Mouse (Mus musculus) gastrocnemius, adult 8-10 months (tissue): ENCODE data around the gene Gm10340. TPM values are rescaled to one million over a fixed set of nuclear protein-coding genes. Genes with fewer than 3 reads are reported as not detected.
"Not testable (repeated sequence)": the region's sequence is repeated elsewhere in the genome, so short reads cannot be mapped to it uniquely, and the experiment has no call there.

Source experiments
- DNase-seq, 2 experiments: peaks; one replicate each; pipeline ENCODE4 v3.0.0; 2022; ENCODE audit warnings: low spot score in 2 of 2
- total RNA-seq, 4 experiments: library from RNA; stranded (reverse); gene quantifications; 2 replicates each; pipeline ENCODE4 v1.2.4; 2022

Gene Gm10340
- not detected for total RNA-seq

GRCm38 (mm10) chr14:3133697-3134096 is at the start of gene Gm10340:
Gene Gm10340, plus strand, starts transcription at chr14:3133997.
- DNase-seq, result not testable (repeated sequence)

DNA sequence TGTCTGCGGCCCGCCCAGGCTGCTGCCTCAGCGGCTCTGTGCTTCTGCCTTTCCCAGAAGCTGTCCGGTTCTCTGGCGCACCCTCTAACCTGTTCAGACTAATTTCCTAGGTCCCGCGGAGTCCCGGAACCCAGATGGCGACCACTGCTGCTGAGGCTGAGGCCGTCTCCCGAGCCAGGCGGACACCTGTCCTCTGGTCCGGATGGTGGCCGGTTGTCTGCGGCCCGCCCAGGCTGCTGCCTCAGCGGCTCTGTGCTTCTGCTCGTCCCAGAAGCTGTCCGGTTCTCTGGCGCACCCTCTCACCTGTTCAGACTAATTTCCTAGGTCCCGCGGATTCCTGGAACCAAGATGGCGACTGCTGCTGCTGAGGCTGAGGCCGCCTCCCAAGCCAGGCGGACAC is 17.7 kb upstream of the Gm10340 start:
- DNase-seq, result peak; percentile 9 to 14

DNA sequence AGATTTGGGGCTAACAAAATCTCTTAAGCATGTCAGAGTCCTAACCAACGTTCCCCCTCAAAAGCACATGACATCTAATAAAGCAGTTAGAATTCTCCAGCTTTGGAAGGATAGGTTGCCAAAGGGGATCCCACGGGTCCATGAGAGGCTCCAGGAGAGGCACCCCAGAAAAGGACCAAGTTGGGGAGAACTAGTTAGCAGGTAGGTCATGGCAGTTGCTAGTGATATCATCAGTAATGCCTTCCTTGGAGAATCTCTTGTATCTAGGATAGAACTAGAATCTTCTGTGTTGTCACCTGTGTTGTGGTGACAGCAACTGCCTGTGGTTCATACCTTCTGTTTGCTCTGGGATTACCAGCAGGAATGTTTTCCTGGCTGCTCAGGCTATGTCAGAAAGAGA is 54.2 kb downstream of the Gm10340 start, which contains the start of gene Gm5795:
Gene Gm5795 (plus strand): TSS at position 301 of the 400 bp plus-strand sequence.
- DNase-seq, result not testable (repeated sequence)

Other genes starting within 250 kb of the Gm10340 start
- gene Gm2888, start 104.0 kb upstream of the Gm10340 start, total RNA-seq, result not detected
- not detected for gene Gm2897, start 84.7 kb upstream of the Gm10340 start, total RNA-seq
- gene Gm5795, start 54.3 kb downstream of the Gm10340 start, total RNA-seq, result not detected
- gene D830030K20Rik, start 74.5 kb downstream of the Gm10340 start, total RNA-seq, result not detected
- under 1 TPM in 1 of 4 experiments, not detected in 3; 0.83 TPM for gene Gm2956, start 198.6 kb downstream of the Gm10340 start, total RNA-seq